Mouse (Mus musculus) lung, postnatal 0 days (tissue): ENCODE measurements around the gene P2rx1. TPM values are rescaled to one million over a fixed set of nuclear protein-coding genes. Genes with fewer than 3 reads are reported as not detected.

Experiments used
- ATAC-seq: fragments of 200-750 bp; cut with Nextera tagmentation; 2 replicates; pipeline ENCODE4 v1.8.0; 2017; ENCODE audit warnings: moderate library complexity
- DNase-seq: peaks from one replicate; pipeline ENCODE4 v3.0.0-alpha.2; 2016; ENCODE audit warnings: low spot score
- H3K27ac ChIP-seq: fragments of 300-500 bp; sonication (generic); 2 replicates; pipeline ENCODE4 v1.5.1; 2014; ENCODE audit warnings: antibody characterized with exemption, mild to moderate bottlenecking, low read length, mixed read lengths
- H3K27me3 ChIP-seq: fragments of 300-500 bp; sonication (generic); replicated peaks from 2 replicates; pipeline ENCODE4 v1.6.1; 2014; ENCODE audit warnings: low read length, mixed read lengths; ENCODE audit not compliant: insufficient read depth
- H3K36me3 ChIP-seq: fragments of 300-500 bp; sonication (generic); 2 replicates; pipeline ENCODE4 v1.6.1; 2014; ENCODE audit warnings: low read length, mixed read lengths; ENCODE audit not compliant: insufficient read depth
- H3K4me1 ChIP-seq: fragments of 300-500 bp; sonication (generic); 2 replicates; pipeline ENCODE4 v1.6.1; 2014; ENCODE audit warnings: antibody characterized with exemption, low read depth, low read length, mixed read lengths; ENCODE audit not compliant: insufficient read depth
- H3K4me2 ChIP-seq: fragments of 300-500 bp; sonication (generic); replicated peaks from 2 replicates; pipeline ENCODE4 v1.6.1; 2014; ENCODE audit warnings: low read depth, mild to moderate bottlenecking, low read length, moderate library complexity, mixed read lengths
- H3K4me3 ChIP-seq: fragments of 300-500 bp; sonication (generic); 2 replicates; pipeline ENCODE4 v1.5.1; 2014; ENCODE audit warnings: low read depth, low read length
- H3K9ac ChIP-seq: fragments of 300-500 bp; sonication (generic); replicated peaks from 2 replicates; pipeline ENCODE4 v1.6.1; 2014; ENCODE audit warnings: low read depth, mild to moderate bottlenecking
- H3K9me3 ChIP-seq: fragments of 300-500 bp; sonication (generic); 2 replicates; pipeline ENCODE4 v1.6.1; 2016; ENCODE audit warnings: low read length, mixed read lengths
- CTCF ChIP-seq: IDR thresholded peaks from 2 replicates; pipeline ENCODE4 v1.5.1; 2016; ENCODE audit warnings: antibody characterized with exemption, mild to moderate bottlenecking
- EP300 ChIP-seq: IDR thresholded peaks from 2 replicates; pipeline ENCODE4 v1.6.1; 2016; ENCODE audit warnings: antibody characterized with exemption, mild to moderate bottlenecking, control low read depth
- WGBS: fragments of 180-500 bp; shearing (Covaris S2); extraction: QIAGEN DNeasy Blood & Tissue Kit; methylation state at CpG from one replicate; pipeline ENCODE4 v1.1.7; 2014; 5-methylcytosine and 5-hydroxymethylcytosine counted together
- polyA plus RNA-seq: library from polyadenylated mRNA; unstranded; fragments of >200 nt; fragmentation: Nextera tagmentation; extraction: Ambion mirVana; gene quantifications from 2 replicates; pipeline ENCODE4 v1.2.1, GENCODE M21; 2015

P2rx1 gene
- polyA plus RNA-seq, 1 experiment from 2014 or later = 1.9 TPM

GRCm38 (mm10) chr11:73037691-73038090, 38.8 kb downstream of the P2rx1 start:
- no peaks in the 10 kb centered on the region for H3K4me1 ChIP-seq
- no peak overlapping the region for H3K9ac ChIP-seq
- DNase-seq = no peak
- H3K27ac ChIP-seq = no peak overlapping the region
- no peaks in the 10 kb centered on the region for H3K9me3 ChIP-seq
- TF ChIP-seq EP300 (no peak), CTCF (no peak)
- no peaks in the 10 kb centered on the region for H3K27me3 ChIP-seq
- 76% methylated on average over 3 of the region's 3 CpGs for WGBS
- no peak overlapping the region for H3K4me2 ChIP-seq
- ATAC-seq = no peak
- H3K36me3 ChIP-seq = no peaks in the 10 kb centered on the region
- H3K4me3 ChIP-seq = no peak overlapping the region

- no peak overlapping the region for H3K27ac ChIP-seq
- H3K4me3 ChIP-seq = no peak overlapping the region
- H3K36me3 ChIP-seq = no peaks in the 10 kb centered on the region
- DNase-seq (peak; percentile 87), ATAC-seq (peak; percentile 79)
- H3K9ac ChIP-seq = no peak overlapping the region
- H3K4me2 ChIP-seq = no peak overlapping the region
- H3K27me3 ChIP-seq = no peaks in the 10 kb centered on the region
- no peaks in the 10 kb centered on the region for H3K4me1 ChIP-seq
- 55% methylated on average over 9 of the region's 9 CpGs for WGBS
- no peaks in the 10 kb centered on the region for H3K9me3 ChIP-seq
- TF ChIP-seq CTCF = peak; percentile 94
- TF ChIP-seq EP300 = no peak
Observed at GRCm38 (mm10) chr11:73039102-73039799, 40.3 kb downstream of the P2rx1 start.

- Histone ChIP-seq H3K27me3 (no peaks in the 10 kb centered on the region), H3K9ac (no peak overlapping the region), H3K4me2 (no peak overlapping the region), H3K27ac (no peak overlapping the region), H3K36me3 (no peaks in the 10 kb centered on the region), H3K4me1 (peaks cover 6% of the 10 kb centered on the region; the same call in 1 of the 2 replicates), H3K4me3 (no peak overlapping the region), H3K9me3 (no peaks in the 10 kb centered on the region)
- ATAC-seq (no peak), DNase-seq (peak; percentile 58)
- TF ChIP-seq CTCF (no peak), EP300 (no peak)
- 19% methylated on average over 6 of the region's 6 CpGs for WGBS
Observed at GRCm38 (mm10) chr11:73044229-73044755, 45.4 kb downstream of the P2rx1 start.

GRCm38 (mm10) chr11:73044789-73045188, 45.9 kb downstream of the P2rx1 start:
- 70% methylated on average over 4 of the region's 4 CpGs for WGBS
- TF ChIP-seq CTCF = peak; percentile 31
- TF ChIP-seq EP300 = no peak

GRCm38 (mm10) chr11:73047542-73047996, 48.7 kb downstream of the P2rx1 start, which contains the start of gene Ncbp3:
Gene Ncbp3 (plus strand): TSS chr11:73047783.
- peak within 1 kb of the TSS; percentile 92 for H3K9ac ChIP-seq
- H3K27ac ChIP-seq = peak within 1 kb of the TSS; percentile 93
- peak within 1 kb of the TSS; percentile 99 for H3K4me3 ChIP-seq
- peaks cover 7% of the 10 kb centered on the region; the same call in 1 of the 2 replicates for H3K36me3 ChIP-seq
- no peaks in the 10 kb centered on the region for H3K27me3 ChIP-seq
- DNase-seq (peak; percentile 98), ATAC-seq (peak; percentile 96)
- peaks cover 6% of the 10 kb centered on the region; the same call in 1 of the 2 replicates for H3K4me1 ChIP-seq
- 2% methylated on average over 39 of the region's 39 CpGs for WGBS
- peak within 1 kb of the TSS; percentile 58 for H3K4me2 ChIP-seq
- TF ChIP-seq CTCF (peak; percentile 84), EP300 (peak; percentile 55; the same call in 1 of the 2 replicates)
- H3K9me3 ChIP-seq = no peaks in the 10 kb centered on the region

More at GRCm38 (mm10) chr11:73044789-73045188, 45.9 kb downstream of the P2rx1 start:
- H3K4me3 ChIP-seq = no peak overlapping the region
- no peak overlapping the region for H3K4me2 ChIP-seq
- H3K9ac ChIP-seq = no peak overlapping the region
- peaks cover 6% of the 10 kb centered on the region; the same call in 1 of the 2 replicates for H3K4me1 ChIP-seq
- no peaks in the 10 kb centered on the region for H3K36me3 ChIP-seq
- DNase-seq (no peak), ATAC-seq (no peak)
- no peaks in the 10 kb centered on the region for H3K27me3 ChIP-seq
- H3K9me3 ChIP-seq = no peaks in the 10 kb centered on the region
- no peak overlapping the region for H3K27ac ChIP-seq

GRCm38 (mm10) chr11:73048030-73048876, 49.4 kb downstream of the P2rx1 start:
- peak overlapping the region; percentile 58 for H3K4me2 ChIP-seq
- DNase-seq = no peak
- 2% methylated on average over 54 of the region's 55 CpGs for WGBS
- H3K4me1 ChIP-seq = peaks cover 6% of the 10 kb centered on the region; the same call in 1 of the 2 replicates
- H3K4me3 ChIP-seq = peak overlapping the region; percentile 99
- peak; percentile 65 for ATAC-seq
- H3K9ac ChIP-seq = peak overlapping the region; percentile 92
- TF ChIP-seq CTCF (no peak), EP300 (no peak)
- peak overlapping the region; percentile 93 for H3K27ac ChIP-seq
- H3K27me3 ChIP-seq = no peaks in the 10 kb centered on the region
- no peaks in the 10 kb centered on the region for H3K9me3 ChIP-seq
- H3K36me3 ChIP-seq = peaks cover 7% of the 10 kb centered on the region; the same call in 1 of the 2 replicates
